Mouse (Mus musculus): Measurements from ENCODE around the gene Zfp354c. TPM values are rescaled to one million over a fixed set of nuclear protein-coding genes. Genes with fewer than 3 reads are reported as not detected.

The Zfp354c gene
- polyA plus RNA-seq, 1 experiment from 2014 or later = 16.9 TPM

- H3K27me3 ChIP-seq (ENCODE audit: control insufficient read depth, insufficient read depth, low read length) = no peaks in the 10 kb centered on the region
- peak within 1 kb of the TSS; percentile 68 for H3K27ac ChIP-seq (ENCODE audit: low read depth, low read length)
- 17% methylated on average over 22 of the region's 22 CpGs for WGBS (ENCODE audit: insufficient replicate concordance)
- peak within 1 kb of the TSS; percentile 79 for H3K4me2 ChIP-seq
- peak; percentile 87 for ATAC-seq (replicated peaks; ENCODE audit: insufficient number of reproducible peaks, low FRiP score, low TSS enrichment)
- peak within 1 kb of the TSS; percentile 83 for H3K9ac ChIP-seq (ENCODE audit: low read depth, low read length)
- H3K9me3 ChIP-seq (replicated peaks; ENCODE audit: control insufficient read depth, low read length) = no peaks in the 10 kb centered on the region
- H3K4me1 ChIP-seq (ENCODE audit: control insufficient read depth, insufficient read depth, low read length) = peaks cover 3% of the 10 kb centered on the region; the same call in 1 of the 2 replicates
- no peaks in the 10 kb centered on the region for H3K36me3 ChIP-seq (ENCODE audit: control insufficient read depth, insufficient read depth, low read length)
- H3K4me3 ChIP-seq (ENCODE audit: low read depth, low read length) = peak within 1 kb of the TSS; percentile 52
Measured at GRCm38 (mm10) chr11:50841023-50841735, 13.7 kb upstream of the Zfp354c start, which contains the start of gene Zfp879. Gene Zfp879, minus strand, starts transcription at chr11:50841552.

- WGBS (ENCODE audit: insufficient replicate concordance) = 78% methylated on average over 4 of the region's 4 CpGs
- no peaks in the 10 kb centered on the region; the same call in 1 of the 2 replicates for H3K4me1 ChIP-seq (ENCODE audit: control insufficient read depth, insufficient read depth, low read length)
- no peak for ATAC-seq (replicated peaks; ENCODE audit: insufficient number of reproducible peaks, low FRiP score, low TSS enrichment)
Measured at GRCm38 (mm10) chr11:50835727-50836126, 8.2 kb upstream of the Zfp354c start.

GRCm38 (mm10) chr11:50826214-50826613 is 1.3 kb downstream of the Zfp354c start:
- Histone ChIP-seq H3K27ac (ENCODE audit: low read depth, low read length) (no peak overlapping the region), H3K27me3 (ENCODE audit: control insufficient read depth, insufficient read depth, low read length) (no peaks in the 10 kb centered on the region), H3K4me3 (ENCODE audit: low read depth, low read length) (no peak overlapping the region; the same call in 1 of the 2 replicates), H3K9me3 (replicated peaks; ENCODE audit: control insufficient read depth, low read length) (no peaks in the 10 kb centered on the region), H3K4me1 (ENCODE audit: control insufficient read depth, insufficient read depth, low read length) (peaks cover 4% of the 10 kb centered on the region; the same call in 1 of the 2 replicates), H3K9ac (ENCODE audit: low read depth, low read length) (peak overlapping the region; percentile 95; the same call in 1 of the 2 replicates), H3K36me3 (ENCODE audit: control insufficient read depth, insufficient read depth, low read length) (peaks cover 20% of the 10 kb centered on the region), H3K4me2 (peak overlapping the region; percentile 79)
- ATAC-seq (replicated peaks; ENCODE audit: insufficient number of reproducible peaks, low FRiP score, low TSS enrichment) = no peak
- 67% methylated on average over 2 of the region's 2 CpGs for whole genome bisulfite sequencing (ENCODE audit: insufficient replicate concordance)

More at GRCm38 (mm10) chr11:50835727-50836126, 8.2 kb upstream of the Zfp354c start:
- Histone ChIP-seq H3K9me3 (replicated peaks; ENCODE audit: control insufficient read depth, low read length) (peaks cover 9% of the 10 kb centered on the region), H3K9ac (ENCODE audit: low read depth, low read length) (no peak overlapping the region), H3K27ac (ENCODE audit: low read depth, low read length) (no peak overlapping the region), H3K4me2 (no peak overlapping the region), H3K36me3 (ENCODE audit: control insufficient read depth, insufficient read depth, low read length) (no peaks in the 10 kb centered on the region; the same call in 1 of the 2 replicates), H3K27me3 (ENCODE audit: control insufficient read depth, insufficient read depth, low read length) (no peaks in the 10 kb centered on the region), H3K4me3 (ENCODE audit: low read depth, low read length) (no peak overlapping the region)

- 95% methylated on average over 4 of the region's 4 CpGs for WGBS (ENCODE audit: insufficient replicate concordance)
- Histone ChIP-seq H3K9ac (ENCODE audit: low read depth, low read length) (no peak overlapping the region), H3K9me3 (replicated peaks; ENCODE audit: control insufficient read depth, low read length) (peaks cover 34% of the 10 kb centered on the region)
Measured at GRCm38 (mm10) chr11:50814233-50814632, 13.3 kb downstream of the Zfp354c start.

GRCm38 (mm10) chr11:50798836-50799235 is 28.7 kb downstream of the Zfp354c start:
- no peaks in the 10 kb centered on the region for H3K9me3 ChIP-seq (replicated peaks; ENCODE audit: control insufficient read depth, low read length)
- H3K9ac ChIP-seq (ENCODE audit: low read depth, low read length) = no peak overlapping the region
- no peak for ATAC-seq (replicated peaks; ENCODE audit: insufficient number of reproducible peaks, low FRiP score, low TSS enrichment)
- no peak overlapping the region for H3K4me2 ChIP-seq
- no peak overlapping the region for H3K27ac ChIP-seq (ENCODE audit: low read depth, low read length)
- no peak overlapping the region for H3K4me3 ChIP-seq (ENCODE audit: low read depth, low read length)
- H3K27me3 ChIP-seq (ENCODE audit: control insufficient read depth, insufficient read depth, low read length) = no peaks in the 10 kb centered on the region
- H3K36me3 ChIP-seq (ENCODE audit: control insufficient read depth, insufficient read depth, low read length) = no peaks in the 10 kb centered on the region
- no peaks in the 10 kb centered on the region for H3K4me1 ChIP-seq (ENCODE audit: control insufficient read depth, insufficient read depth, low read length)

More at GRCm38 (mm10) chr11:50814233-50814632, 13.3 kb downstream of the Zfp354c start:
- Histone ChIP-seq H3K27ac (ENCODE audit: low read depth, low read length) (no peak overlapping the region), H3K4me1 (ENCODE audit: control insufficient read depth, insufficient read depth, low read length) (no peaks in the 10 kb centered on the region), H3K4me2 (no peak overlapping the region), H3K4me3 (ENCODE audit: low read depth, low read length) (no peak overlapping the region), H3K27me3 (ENCODE audit: control insufficient read depth, insufficient read depth, low read length) (no peaks in the 10 kb centered on the region), H3K36me3 (ENCODE audit: control insufficient read depth, insufficient read depth, low read length) (peaks cover 76% of the 10 kb centered on the region)
- no peak for ATAC-seq (replicated peaks; ENCODE audit: insufficient number of reproducible peaks, low FRiP score, low TSS enrichment)

GRCm38 (mm10) chr11:50797674-50798073 is 29.9 kb downstream of the Zfp354c start:
- Histone ChIP-seq H3K9ac (ENCODE audit: low read depth, low read length) (no peak overlapping the region), H3K4me3 (ENCODE audit: low read depth, low read length) (no peak overlapping the region), H3K27me3 (ENCODE audit: control insufficient read depth, insufficient read depth, low read length) (no peaks in the 10 kb centered on the region), H3K9me3 (replicated peaks; ENCODE audit: control insufficient read depth, low read length) (no peaks in the 10 kb centered on the region), H3K4me2 (no peak overlapping the region), H3K4me1 (ENCODE audit: control insufficient read depth, insufficient read depth, low read length) (no peaks in the 10 kb centered on the region), H3K36me3 (ENCODE audit: control insufficient read depth, insufficient read depth, low read length) (no peaks in the 10 kb centered on the region), H3K27ac (ENCODE audit: low read depth, low read length) (no peak overlapping the region)
- no peak for ATAC-seq (replicated peaks; ENCODE audit: insufficient number of reproducible peaks, low FRiP score, low TSS enrichment)
- 78% methylated on average over 11 of the region's 11 CpGs for WGBS (ENCODE audit: insufficient replicate concordance)

- H3K9me3 ChIP-seq (replicated peaks; ENCODE audit: control insufficient read depth, low read length) = no peaks in the 10 kb centered on the region
- no peak overlapping the region for H3K4me3 ChIP-seq (ENCODE audit: low read depth, low read length)
- ATAC-seq (replicated peaks; ENCODE audit: insufficient number of reproducible peaks, low FRiP score, low TSS enrichment) = no peak
- 81% methylated on average over 1 of the region's 1 CpGs for WGBS (ENCODE audit: insufficient replicate concordance)
- H3K27me3 ChIP-seq (ENCODE audit: control insufficient read depth, insufficient read depth, low read length) = no peaks in the 10 kb centered on the region
- H3K4me2 ChIP-seq = no peak overlapping the region
- H3K9ac ChIP-seq (ENCODE audit: low read depth, low read length) = no peak overlapping the region
- no peak overlapping the region for H3K27ac ChIP-seq (ENCODE audit: low read depth, low read length)
- H3K4me1 ChIP-seq (ENCODE audit: control insufficient read depth, insufficient read depth, low read length) = no peaks in the 10 kb centered on the region
- H3K36me3 ChIP-seq (ENCODE audit: control insufficient read depth, insufficient read depth, low read length) = no peaks in the 10 kb centered on the region
Measured at GRCm38 (mm10) chr11:50771006-50771405, 56.5 kb downstream of the Zfp354c start.

GRCm38 (mm10) chr11:50768995-50769749 is 58.4 kb downstream of the Zfp354c start:
- Histone ChIP-seq H3K27me3 (ENCODE audit: control insufficient read depth, insufficient read depth, low read length) (no peaks in the 10 kb centered on the region), H3K36me3 (ENCODE audit: control insufficient read depth, insufficient read depth, low read length) (no peaks in the 10 kb centered on the region), H3K9me3 (replicated peaks; ENCODE audit: control insufficient read depth, low read length) (no peaks in the 10 kb centered on the region), H3K4me3 (ENCODE audit: low read depth, low read length) (peak overlapping the region; percentile 16), H3K27ac (ENCODE audit: low read depth, low read length) (no peak overlapping the region), H3K4me1 (ENCODE audit: control insufficient read depth, insufficient read depth, low read length) (no peaks in the 10 kb centered on the region), H3K4me2 (peak overlapping the region; percentile 59), H3K9ac (ENCODE audit: low read depth, low read length) (0 out of 2 replicates have a peak overlapping the region, but pooled peaks have one; percentile 29)
- 13% methylated on average over 14 of the region's 14 CpGs for WGBS (ENCODE audit: insufficient replicate concordance)
- ATAC-seq (replicated peaks; ENCODE audit: insufficient number of reproducible peaks, low FRiP score, low TSS enrichment) = 0 out of 2 replicates have a peak, but pooled peaks have one; percentile 49
